Mouse (Mus musculus) layer of hippocampus, postnatal 10 days (tissue): ENCODE measurements around the gene Olfr1371. TPM values are rescaled to one million over a fixed set of nuclear protein-coding genes. Genes with fewer than 3 reads are reported as not detected.
A peak's percentile ranks its signal among the peaks of the same experiment; 100 is the strongest.

Experiments
- DNase-seq, 2 experiments: peaks; one replicate each; pipeline ENCODE4 v3.0.0; 2021; ENCODE audit warnings: low spot score in 2 of 2
- long read RNA-seq: library from polyadenylated mRNA; stranded (forward); transcript quantifications from one replicate; pipeline ENCODE4 v2.0.0, GENCODE M21; 2023
- total RNA-seq, 2 experiments: library from RNA; stranded (reverse); gene quantifications; 2 replicates each; pipeline ENCODE4 v1.2.3; 2021

Olfr1371 gene
- not detected for total RNA-seq
- long read RNA-seq: 0 reads

DNA sequence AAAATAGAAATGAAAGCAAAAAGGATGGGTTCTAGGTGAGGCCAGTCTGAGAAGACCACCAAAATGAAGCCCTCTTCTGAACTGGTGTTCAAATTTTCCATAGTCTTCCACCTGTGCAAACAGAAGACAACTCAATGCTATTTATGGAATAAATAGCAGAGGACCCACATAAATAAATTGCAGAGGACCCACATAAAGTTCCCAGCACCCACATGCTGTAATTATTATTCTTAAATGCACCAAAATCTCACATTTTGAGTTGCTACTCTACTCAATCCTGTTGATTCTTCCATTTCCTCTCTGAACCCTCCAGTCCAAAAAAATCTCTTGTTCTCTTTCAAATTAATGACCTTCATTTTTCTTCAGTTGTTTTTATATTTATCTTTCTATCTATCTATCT is at the start of gene Olfr1371:
TSS of gene Olfr1371 (minus strand) at position 101 of the 400 bp plus-strand sequence.
- DNase-seq: no peak

DNA sequence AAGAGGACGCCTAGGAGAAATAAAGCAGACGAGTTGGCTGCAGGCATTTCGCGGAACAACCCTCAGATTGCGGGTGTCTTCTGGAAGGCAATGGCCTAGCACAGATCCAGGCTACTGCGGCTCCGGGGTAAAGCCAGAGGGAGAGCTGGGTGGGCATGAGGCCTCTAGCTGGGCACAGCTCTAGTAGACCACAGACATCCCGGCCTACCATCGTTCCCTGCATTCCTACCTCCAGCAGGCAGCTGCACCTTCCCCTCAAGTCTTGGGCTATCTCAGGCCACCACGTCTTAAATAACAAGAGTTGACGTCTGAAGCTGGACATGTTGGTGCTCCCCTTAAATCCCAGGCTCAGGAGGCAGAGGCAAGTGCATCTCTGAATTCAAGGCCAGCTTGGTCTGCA is 48.6 kb upstream of the Olfr1371 start:
- DNase-seq: no peak

DNA sequence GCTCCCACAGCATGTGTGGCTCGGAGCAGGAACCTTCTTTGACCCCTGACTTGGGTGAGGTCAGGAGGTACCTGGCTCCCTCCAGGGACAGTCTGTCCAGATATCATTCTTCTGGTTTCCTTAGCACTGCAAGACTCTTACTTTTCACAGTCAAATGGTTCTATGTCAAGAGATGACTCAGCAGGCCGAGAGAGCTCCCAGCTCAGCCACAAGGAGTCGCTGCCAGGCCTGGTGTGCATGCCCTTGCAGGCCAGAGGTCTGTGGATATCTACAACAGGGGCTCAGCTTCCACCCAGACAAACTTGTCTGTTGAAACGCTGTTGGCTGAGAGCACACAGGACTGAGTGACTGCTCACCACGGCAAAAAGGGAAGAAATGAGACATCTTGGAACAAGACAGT is 48.1 kb upstream of the Olfr1371 start:
- no peak for DNase-seq

DNA sequence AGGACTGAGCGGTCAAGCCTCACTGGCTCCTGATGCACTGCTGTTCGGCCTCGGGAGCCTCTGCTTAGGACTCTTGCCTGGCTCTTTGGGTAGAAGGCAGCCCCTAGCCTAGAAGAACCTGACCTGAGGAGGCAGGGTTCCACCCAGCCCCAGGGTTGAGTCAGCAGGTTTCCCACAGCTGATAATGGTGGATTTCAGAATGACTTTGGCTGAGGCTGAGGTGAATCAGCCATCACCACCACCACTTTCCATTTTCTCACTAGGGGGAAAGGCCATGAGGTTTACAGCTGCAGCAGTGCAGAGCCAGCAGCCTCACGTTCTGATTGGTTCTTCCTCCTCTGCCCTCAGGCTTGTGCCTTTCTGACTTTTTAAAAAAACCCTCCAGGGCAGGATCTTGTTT is 47.1 kb upstream of the Olfr1371 start:
- DNase-seq: no peak

DNA sequence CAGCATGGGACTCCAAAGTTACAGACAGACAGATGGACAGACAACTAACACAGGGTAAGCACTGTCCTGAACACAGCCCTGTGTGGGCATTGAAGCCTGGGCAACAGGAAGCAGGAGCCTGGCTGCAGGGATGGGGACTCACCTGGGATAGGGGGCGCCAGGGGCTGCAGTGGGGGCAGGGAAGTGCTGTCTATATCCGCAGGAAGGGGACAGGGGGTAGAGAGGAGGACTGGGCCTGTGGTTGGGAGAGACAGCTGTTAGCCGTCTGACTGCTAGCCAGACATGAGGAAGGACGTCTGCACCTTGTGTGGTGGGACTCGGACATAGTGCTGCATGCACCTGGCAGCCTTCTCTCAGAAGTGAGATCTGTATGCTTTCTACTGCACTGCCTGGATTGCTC is 44.9 kb upstream of the Olfr1371 start:
- DNase-seq: no peak

DNA sequence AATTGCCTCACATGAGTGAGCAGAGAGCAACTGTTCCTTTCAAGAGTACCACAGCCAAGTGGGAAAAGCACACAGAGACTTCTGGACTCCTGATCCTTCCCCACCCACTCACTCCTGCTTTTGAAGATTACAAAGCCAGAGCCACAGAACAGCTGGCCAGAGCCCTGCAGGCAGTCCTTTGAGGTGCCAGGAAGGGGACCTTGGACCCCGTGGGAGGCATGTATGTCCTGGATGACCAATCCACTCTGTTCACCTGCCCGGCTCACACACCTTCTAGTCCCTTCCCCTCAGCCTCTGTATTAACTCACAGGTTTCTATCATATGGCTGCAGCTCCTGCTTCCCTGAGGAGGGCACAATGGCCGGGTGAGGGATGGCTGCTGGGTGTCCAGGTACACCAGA is 43.6 kb upstream of the Olfr1371 start:
- no peak for DNase-seq

DNA sequence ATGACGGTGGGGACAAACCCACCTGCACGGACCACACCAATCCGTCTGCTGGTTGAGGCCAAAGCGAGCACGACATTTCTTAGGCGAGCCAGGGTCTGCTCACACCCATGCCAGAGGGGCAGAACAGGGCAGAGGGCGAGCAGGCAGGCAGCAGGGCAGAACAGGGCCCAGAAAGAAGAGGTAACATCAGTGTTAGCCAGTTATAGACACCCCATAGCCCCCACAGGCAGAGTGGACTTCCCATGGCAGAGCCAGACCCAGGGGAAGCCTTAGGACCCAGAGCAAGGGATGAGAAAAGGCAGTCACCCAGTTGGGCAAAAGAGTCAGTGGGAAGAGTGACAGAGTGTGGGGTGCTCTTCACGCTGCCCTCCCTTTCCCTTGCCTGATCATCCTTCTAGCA is 41.3 kb upstream of the Olfr1371 start:
- DNase-seq: peak in 1 of 2 experiments; percentile 7

DNA sequence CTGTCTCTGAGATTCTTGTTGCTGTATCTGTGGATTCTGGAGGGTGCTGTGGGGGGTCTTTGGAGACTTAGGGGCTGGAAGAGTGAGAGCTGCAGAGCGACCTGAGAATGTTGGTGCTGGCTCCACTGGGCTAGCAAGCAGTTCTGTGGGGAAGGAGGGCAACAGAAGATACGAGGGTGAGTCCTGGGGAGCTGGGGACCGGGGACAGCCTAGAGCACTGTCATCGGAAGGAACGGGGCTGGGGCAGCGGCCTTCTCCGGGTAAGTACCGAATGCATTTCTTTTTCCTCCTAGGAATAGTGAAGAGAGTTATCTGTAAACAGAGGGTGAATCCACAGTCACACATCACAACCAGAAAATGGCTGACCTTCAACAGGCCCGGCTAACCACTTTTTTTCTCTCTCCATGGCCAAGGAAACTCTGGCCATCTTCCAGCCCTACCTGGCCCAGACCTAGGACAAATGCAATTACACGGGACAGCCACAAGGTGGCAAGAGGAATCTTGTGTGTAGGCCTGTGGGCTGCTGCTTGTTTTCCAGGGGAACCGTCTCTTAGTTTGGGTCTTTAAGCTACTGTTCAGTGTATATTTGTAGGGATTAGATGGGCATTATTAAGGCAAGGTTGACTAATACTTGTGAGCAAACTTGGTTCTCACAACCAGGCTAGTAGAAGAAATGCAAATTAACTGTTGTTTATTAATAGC is 40.0 kb upstream of the Olfr1371 start:
- DNase-seq: peak; percentile 58 to 73

DNA sequence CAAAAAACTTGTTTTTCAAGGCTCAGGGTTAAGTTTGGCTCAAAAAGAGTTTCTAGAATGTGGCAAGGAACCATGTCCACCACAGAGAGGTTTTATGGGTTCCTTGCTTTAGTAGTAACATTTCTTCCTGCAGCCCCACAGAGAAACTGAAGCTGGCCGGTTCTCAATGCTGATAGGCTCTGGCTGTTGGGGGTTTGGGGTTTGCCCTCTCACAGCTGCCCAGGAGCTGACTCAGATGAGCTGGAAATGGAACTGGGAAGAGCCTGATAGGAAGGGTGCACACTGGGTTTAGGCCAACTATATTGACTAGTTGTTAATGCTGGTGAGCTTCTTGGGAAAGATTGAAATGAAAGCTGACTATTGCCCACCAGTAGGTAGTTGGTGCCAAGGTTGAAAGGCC is 38.9 kb upstream of the Olfr1371 start:
- peak in 1 of 2 experiments; percentile 9 for DNase-seq

DNA sequence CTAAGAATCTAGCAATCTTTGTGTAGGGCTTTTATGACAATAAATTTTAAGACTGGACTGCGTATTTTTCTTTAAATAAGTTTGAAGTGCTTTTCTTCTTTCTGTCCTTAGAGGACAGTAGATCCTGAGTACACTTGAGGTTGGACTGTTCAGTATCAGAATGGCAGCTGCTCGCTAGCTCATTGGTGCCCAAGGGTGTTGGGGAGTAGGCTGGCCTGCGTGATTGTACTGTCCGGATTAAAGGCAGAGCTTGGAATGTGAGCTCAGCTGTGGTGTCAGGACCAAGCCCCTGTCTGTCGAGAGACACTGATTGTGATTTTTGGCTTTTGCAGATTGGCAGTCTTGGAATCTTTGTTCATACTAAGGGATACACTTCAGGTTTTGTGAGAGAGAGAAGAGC is 38.0 kb upstream of the Olfr1371 start:
- no peak for DNase-seq

DNA sequence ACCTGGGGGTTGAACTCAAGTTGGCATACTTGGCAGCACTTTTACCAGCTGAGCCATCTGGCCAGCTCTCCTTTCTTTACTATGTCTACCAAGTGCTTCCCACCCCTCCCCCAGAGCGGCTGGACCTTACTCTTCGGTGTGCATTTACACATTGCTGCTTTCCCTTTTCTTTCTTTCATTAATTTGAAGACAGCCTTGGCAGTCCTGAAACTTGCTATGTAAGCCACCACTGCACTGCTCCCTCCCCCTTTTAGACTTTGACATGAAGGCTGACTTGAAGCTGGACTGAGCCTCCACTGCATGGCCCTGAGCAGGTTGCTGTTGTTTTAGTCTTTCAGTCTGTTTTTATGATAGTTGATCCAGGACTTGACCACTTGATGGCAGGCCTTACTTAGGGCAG is 35.7 kb upstream of the Olfr1371 start:
- no peak for DNase-seq

DNA sequence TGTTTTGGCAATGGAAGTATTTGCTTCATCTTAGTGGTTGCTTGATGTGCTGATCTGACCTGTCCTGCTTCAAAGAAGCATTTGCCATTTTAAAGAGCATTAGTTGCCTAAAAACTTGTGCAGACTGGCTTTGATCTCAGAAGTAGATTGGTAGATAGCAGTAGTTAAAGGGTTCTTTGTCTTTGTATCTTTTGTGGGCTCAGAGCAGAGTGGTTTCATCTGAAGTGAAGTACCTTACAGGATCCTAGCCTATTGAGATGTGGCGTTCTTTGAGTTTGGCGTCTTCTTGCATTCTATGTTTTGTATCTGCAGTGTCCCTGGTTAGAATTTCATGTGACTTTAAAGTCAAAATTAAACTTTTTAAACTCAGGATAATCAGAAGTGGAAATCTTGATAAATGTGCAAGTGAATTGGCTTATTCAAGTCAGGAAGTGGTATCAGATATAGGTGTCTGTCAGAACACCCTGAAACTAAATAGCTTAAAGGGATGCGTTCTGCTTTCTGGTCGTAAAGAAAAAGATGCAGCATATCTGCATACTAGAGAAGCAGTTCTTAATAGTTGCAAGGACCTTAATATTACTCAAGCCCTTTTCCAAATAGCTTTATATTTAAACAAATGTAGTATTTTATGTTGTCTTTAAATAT is 27.2 kb upstream of the Olfr1371 start:
- DNase-seq: no peak

DNA sequence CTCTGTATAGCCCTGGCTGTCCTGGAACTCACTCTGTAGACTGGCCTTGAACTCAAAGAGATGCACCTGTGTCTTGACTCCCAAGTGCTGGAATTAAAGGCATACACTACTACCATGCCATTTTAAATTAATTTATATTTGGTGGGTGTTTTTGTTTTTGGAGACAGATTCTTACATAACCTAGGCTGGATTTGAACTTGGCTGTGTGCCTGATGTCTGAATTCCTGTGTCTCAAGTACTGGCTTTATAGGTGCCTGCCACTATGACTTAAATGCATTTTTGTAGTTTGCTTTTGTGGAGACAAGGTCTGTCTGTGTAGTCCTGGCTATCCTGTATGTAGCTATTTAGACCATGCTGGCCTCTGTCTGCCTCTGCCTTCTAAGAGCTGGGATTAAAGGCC is 20.7 kb upstream of the Olfr1371 start:
- no peak for DNase-seq

DNA sequence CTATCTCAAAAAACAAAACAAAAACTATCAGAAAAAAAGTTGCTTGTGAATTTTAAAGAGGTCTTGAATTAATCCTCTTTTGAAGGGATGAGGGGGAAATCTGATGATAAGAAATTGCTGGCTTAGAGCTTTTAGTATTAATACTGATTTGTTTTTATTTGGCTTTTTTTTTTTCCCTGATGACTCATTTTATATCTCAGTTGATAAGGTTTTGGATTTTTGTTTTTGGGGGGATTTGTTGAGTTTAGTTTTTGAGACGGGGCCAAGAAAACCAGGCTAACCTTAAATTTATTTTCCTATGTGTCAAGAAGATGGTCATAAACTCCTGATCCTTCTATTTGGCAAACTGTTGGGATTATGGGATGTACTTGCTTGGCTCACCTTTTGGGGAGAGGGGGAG is 20.1 kb upstream of the Olfr1371 start:
- no peak for DNase-seq

DNA sequence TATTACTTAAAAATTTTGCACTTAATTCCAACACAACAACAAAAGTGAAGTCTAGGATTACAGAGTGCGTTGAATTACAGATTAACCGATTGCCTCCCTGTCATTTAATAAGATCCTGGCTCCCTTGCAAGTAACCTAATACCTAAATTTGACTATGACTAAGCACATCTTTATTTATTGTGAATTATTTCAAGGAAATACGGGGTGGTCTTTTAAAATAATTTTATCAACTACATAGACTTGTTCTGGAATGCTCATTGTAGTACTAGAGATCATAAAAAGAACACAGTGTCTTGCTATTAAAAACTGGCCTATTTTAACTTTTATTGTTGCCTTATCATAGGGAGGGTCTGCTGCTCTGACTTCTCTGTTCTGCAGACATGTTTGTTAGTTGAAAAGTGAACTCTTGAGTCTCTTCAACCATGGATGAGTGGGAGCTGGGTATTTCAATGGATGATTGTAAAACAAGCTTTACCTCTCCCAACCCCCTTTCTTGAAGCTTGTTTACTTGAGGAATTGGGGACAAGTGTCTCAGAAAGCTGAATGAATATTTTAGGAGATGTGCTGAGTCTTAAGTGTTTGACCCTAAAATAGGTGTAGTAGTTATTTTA is 19.4 kb upstream of the Olfr1371 start:
- DNase-seq: no peak

DNA sequence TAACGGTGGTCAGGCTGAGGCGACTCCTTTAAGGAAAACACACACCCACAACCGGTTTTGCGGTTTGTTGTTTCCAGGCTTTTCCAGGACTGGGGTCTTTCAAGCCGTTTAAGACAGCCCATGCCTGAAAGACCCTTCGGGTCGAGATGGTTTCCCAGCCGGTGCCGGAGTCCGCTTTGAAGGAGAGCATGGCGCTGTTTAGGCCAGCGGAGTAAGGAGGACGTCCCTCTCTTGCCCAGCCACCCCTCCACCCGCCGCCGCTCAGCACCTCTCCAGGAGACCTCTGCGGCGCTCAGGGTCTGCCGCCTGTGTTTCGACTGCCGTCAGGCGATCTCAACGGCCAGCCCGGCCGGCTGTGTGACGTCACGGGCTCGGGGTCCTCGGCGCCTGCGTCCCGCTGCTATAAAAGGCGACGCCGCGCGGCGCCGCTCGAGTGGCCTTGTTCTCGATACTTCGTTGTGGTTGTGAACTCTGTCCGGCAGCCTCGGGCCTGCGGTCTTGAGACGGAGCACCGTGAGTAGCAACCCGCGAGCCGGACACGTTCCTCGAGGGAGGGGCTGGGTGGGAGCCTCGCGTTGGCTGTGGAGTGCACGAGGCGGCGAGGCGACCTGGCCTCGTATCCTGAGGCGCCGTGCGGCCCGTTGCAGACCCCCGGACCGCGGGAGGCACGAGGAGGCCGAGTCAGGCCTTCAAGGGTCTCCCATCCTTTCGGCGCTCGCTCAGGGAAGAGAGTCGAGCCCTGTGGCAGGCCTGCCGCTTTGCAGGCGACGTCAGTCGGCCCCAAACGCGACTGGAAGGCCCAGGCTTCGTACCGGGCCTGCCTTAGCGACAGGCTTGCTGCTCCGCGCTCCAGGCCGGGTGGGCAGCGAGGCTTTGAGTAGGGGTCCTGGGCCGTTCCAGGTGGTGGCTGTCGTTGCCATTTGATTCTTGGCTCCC is 18.1 kb upstream of the Olfr1371 start, which contains the start of gene Skp1a:
TSS of gene Skp1a (plus strand) at position 390 of the 936 bp plus-strand sequence.
- peak; percentile 95 to 97 for DNase-seq

DNA sequence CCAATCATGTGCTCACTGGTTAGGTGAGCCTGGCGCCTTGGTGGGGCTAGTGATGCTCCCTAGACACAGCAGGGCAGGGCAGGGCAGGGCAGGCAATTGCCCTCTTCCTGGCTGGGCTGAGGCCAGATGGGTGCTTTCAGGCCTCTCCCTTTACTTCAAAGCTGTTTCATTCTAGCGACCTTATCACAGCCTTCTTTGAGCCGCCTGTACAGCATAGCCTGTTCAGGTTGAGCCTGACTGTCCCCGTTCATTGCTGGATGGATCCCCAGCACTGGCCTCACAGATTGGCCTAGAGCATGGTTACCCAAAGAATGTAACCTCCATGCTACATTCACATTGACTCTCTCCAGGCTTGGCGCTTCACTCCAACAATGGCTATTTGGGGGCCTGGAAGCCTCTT is 16.9 kb upstream of the Olfr1371 start:
- DNase-seq: no peak

DNA sequence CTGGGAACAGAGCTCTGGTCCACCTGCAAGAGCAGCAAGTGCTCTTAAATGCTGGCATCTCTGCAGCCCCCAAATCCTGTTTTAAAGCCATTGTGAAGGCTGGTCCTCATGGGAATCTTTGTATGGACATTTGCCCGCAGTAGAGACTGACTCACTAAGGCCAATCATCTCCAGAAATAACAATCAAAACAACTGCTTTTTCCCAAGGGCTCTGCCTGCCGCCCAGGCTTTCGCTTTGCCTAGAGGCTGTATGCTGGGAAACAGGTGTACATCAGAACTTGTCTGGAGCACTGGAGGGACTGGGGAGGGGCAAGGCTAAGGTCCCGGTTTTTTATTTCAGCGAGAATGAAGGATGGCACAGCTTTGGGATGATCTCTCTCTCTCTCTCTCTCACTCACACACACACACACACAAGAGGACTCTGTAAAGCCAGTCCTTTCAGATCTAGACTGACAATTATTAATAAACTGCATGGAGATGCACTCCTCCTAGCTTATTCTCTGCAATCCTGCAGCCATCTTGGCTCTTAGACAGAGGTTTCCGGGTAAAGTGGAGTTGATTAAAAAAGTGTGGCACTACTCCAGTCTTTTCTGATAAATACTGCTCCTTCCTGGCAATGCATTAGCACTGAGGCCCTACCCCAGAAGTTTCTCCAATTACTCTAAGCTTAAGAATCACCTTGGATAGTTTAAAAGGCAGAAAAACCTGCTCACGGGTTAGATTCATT is 15.1 kb upstream of the Olfr1371 start:
- DNase-seq: no peak

DNA sequence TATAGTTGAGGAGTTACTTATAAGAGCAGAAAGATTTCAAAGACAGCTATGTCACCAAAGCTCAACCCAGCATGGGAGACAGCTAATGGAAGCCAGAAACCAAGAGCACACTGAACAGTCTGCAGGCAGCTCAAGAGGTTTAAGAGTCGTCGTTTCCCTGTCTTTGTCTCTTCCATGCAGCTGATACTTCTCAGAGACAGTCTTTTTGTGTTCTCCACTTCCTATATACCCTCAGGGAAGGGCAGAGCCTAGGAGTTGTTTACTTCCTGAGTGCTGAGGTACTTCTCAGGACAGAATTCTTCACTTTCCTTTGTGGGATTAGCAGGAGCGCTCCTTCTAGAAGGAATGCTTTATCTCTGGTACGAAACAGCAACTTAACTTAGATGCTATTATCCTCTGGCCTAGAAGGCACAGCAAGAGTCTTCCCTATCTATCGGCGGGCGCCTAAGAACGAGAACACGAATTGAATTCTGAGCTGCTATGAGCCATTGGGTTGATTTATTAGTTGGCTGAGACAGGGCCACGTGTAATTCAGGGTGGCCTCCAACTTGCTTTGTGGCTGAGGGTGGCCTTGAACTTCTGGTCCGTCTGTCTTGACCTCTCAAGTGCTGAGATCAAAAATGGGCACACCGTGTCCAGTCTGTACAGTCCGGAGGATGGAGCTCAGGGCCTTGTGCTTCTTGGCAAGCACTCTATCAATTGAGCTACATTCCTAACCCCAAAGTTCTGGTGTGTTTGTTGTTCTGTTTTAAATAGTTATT is 13.9 kb upstream of the Olfr1371 start:
- DNase-seq: peak in 1 of 2 experiments; percentile 2

DNA sequence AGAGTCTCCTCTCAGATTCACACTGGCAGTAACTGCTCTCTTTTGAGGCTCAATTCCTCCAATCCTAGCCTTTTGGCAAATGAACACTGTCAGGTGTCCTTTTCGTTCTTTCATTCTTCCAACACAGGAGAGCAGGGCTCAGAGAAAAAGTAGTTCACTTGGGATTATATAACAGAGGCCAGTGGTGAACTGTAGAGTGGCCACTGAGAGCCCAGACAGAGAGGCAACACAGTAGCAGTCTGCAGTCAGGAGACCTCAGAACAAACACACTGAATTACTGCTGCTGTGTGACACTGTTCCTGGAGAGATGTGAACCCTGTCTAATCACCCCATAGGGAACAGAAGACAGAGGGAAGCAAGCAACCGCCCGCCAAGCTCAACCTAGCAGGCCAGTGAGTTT is 13.3 kb upstream of the Olfr1371 start:
- no peak for DNase-seq
